Mouse (Mus musculus) hindbrain, embryonic 12.5 days (tissue): ENCODE measurements around the gene Adcy4. TPM values are rescaled to one million over a fixed set of nuclear protein-coding genes. Genes with fewer than 3 reads are reported as not detected.
"Not testable (repeated sequence)": the region's sequence is repeated elsewhere in the genome, so short reads cannot be mapped to it uniquely, and the experiment has no call there.

ENCODE experiments used
- ATAC-seq: fragments of 200-750 bp; cut with Nextera tagmentation; 2 replicates; pipeline ENCODE4 v1.8.0; 2017; ENCODE audit warnings: moderate TSS enrichment; ENCODE audit not compliant: low FRiP score
- H3K27ac ChIP-seq: fragments of 300-500 bp; sonication (generic); 2 replicates; pipeline ENCODE4 v1.5.1; 2016; ENCODE audit warnings: mild to moderate bottlenecking
- H3K27me3 ChIP-seq: fragments of 300-500 bp; sonication (generic); 2 replicates; pipeline ENCODE4 v1.6.1; 2016; ENCODE audit warnings: mild to moderate bottlenecking
- H3K36me3 ChIP-seq: fragments of 300-500 bp; sonication (generic); 2 replicates; pipeline ENCODE4 v1.6.1; 2016; ENCODE audit warnings: mild to moderate bottlenecking
- H3K4me1 ChIP-seq: fragments of 300-500 bp; sonication (generic); 2 replicates; pipeline ENCODE4 v1.6.1; 2016
- H3K4me2 ChIP-seq: fragments of 300-500 bp; sonication (generic); replicated peaks from 2 replicates; pipeline ENCODE4 v1.6.1; 2016; ENCODE audit warnings: mild to moderate bottlenecking
- H3K4me3 ChIP-seq: fragments of 300-500 bp; sonication (generic); 2 replicates; pipeline ENCODE4 v1.5.1; 2016; ENCODE audit warnings: mild to moderate bottlenecking
- H3K9ac ChIP-seq: fragments of 300-500 bp; sonication (generic); 2 replicates; pipeline ENCODE4 v1.6.1; 2016; ENCODE audit warnings: mild to moderate bottlenecking, moderate library complexity
- H3K9me3 ChIP-seq: fragments of 300-500 bp; sonication (generic); replicated peaks from 2 replicates; pipeline ENCODE4 v1.6.1; 2016; ENCODE audit warnings: mild to moderate bottlenecking
- WGBS: fragments of 180-500 bp; shearing (Covaris S2); methylation state at CpG from one replicate; pipeline ENCODE4 v1.1.7; 2016; 5-methylcytosine and 5-hydroxymethylcytosine counted together
- polyA plus RNA-seq: library from polyadenylated mRNA; unstranded; fragments of >200 nt; fragmentation: Nextera tagmentation; extraction: Ambion mirVana; gene quantifications from 2 replicates; pipeline ENCODE4 v1.2.1, GENCODE M21; 2016

The Adcy4 gene
- polyA plus RNA-seq, 1 experiment from 2014 or later = 19.5 TPM

DNA sequence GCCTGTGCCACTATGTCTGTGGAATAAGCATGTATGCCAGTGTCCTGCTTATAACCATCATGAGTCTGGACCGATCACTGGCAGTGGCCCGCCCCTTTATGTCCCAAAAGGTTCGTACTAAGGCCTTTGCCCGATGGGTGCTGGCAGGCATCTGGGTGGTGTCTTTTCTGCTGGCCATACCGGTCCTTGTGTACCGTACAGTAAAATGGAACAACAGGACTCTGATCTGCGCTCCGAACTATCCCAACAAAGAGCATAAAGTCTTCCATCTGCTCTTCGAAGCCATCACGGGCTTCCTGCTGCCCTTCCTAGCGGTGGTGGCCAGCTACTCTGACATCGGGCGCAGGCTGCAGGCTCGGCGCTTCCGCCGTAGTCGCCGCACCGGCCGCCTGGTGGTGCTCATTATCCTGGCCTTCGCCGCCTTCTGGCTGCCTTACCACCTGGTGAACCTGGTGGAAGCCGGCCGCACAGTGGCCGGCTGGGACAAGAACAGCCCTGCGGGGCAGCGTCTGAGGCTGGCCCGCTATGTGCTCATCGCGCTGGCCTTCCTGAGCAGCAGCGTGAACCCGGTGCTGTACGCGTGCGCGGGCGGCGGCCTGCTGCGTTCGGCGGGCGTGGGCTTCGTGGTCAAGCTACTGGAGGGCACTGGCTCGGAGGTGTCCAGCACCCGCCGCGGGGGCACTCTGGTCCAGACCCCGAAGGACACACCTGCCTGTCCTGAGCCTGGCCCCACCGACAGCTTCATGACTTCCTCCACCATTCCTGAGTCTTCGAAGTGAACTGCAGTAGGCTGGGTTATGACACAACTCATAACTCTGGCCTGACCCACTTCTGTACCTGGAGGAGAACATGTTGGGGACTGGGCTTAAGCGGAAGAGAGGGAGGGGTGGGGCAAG, 16.1 kb downstream of the Adcy4 start:
- Histone ChIP-seq H3K4me2 (peak overlapping the region; percentile 77), H3K27ac (no peak overlapping the region), H3K9ac (peak overlapping the region; percentile 60), H3K9me3 (no peaks in the 10 kb centered on the region), H3K4me1 (peaks cover 8% of the 10 kb centered on the region), H3K4me3 (peak overlapping the region; percentile 39), H3K36me3 (no peaks in the 10 kb centered on the region), H3K27me3 (peaks cover 83% of the 10 kb centered on the region)
- WGBS = 12% methylated on average over 52 of the region's 52 CpGs
- peak; percentile 72 for ATAC-seq

GRCm38 (mm10) chr14:55765696-55766095, 18.2 kb downstream of the Adcy4 start, which contains the start of gene Ltb4r1:
Gene Ltb4r1 (plus strand): TSS chr14:55765962.
- no peak within 1 kb of the TSS for H3K4me2 ChIP-seq
- H3K9me3 ChIP-seq = no peaks in the 10 kb centered on the region
- H3K4me1 ChIP-seq = peaks cover 18% of the 10 kb centered on the region
- 76% methylated on average over 4 of the region's 4 CpGs for WGBS
- H3K36me3 ChIP-seq = no peaks in the 10 kb centered on the region
- H3K9ac ChIP-seq = no peak within 1 kb of the TSS
- H3K27me3 ChIP-seq = peaks cover 94% of the 10 kb centered on the region
- H3K27ac ChIP-seq = no peak within 1 kb of the TSS
- no peak for ATAC-seq
- no peak within 1 kb of the TSS for H3K4me3 ChIP-seq

DNA sequence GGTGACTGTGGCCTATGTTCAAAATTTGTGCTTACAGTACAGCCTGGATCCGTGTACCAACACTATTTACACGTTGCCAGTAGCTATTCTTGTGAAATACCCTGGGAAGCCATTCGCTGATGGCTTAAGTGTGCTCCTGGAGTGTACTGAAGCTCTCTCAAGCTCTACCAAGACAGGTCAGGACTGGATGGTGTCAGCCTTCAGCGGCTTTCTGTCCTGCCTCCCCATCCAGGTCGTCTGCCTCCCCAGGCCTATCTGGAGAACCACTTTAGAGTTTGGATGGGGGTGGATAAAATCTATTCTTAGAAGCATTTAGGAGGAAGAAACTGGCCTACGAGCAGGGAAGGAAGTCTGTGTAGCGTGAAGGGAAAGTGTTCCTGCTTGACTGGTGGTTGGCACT, 20.7 kb downstream of the Adcy4 start:
- H3K4me3 ChIP-seq = no peak overlapping the region

GRCm38 (mm10) chr14:55762001-55762821, 21.7 kb downstream of the Adcy4 start:
- no peaks in the 10 kb centered on the region for H3K36me3 ChIP-seq
- peaks cover 67% of the 10 kb centered on the region for H3K27me3 ChIP-seq
- H3K27ac ChIP-seq = no peak overlapping the region
- peak overlapping the region; percentile 70 for H3K9ac ChIP-seq
- peak overlapping the region; percentile 90 for H3K4me2 ChIP-seq
- WGBS = under 1% methylated on average over 76 of the region's 77 CpGs
- peaks cover 10% of the 10 kb centered on the region; the same call in 1 of the 2 replicates for H3K4me1 ChIP-seq
- peak; percentile 79 for ATAC-seq
- H3K4me3 ChIP-seq = peak overlapping the region; percentile 47
- H3K9me3 ChIP-seq = no peaks in the 10 kb centered on the region

More for the DNA sequence above, 20.7 kb downstream of the Adcy4 start:
- WGBS = 68% methylated on average over 7 of the region's 7 CpGs
- ATAC-seq = no peak
- Histone ChIP-seq H3K9me3 (no peaks in the 10 kb centered on the region), H3K4me2 (no peak overlapping the region), H3K9ac (no peak overlapping the region), H3K27me3 (peaks cover 76% of the 10 kb centered on the region), H3K36me3 (no peaks in the 10 kb centered on the region), H3K4me1 (peaks cover 18% of the 10 kb centered on the region), H3K27ac (no peak overlapping the region)

DNA sequence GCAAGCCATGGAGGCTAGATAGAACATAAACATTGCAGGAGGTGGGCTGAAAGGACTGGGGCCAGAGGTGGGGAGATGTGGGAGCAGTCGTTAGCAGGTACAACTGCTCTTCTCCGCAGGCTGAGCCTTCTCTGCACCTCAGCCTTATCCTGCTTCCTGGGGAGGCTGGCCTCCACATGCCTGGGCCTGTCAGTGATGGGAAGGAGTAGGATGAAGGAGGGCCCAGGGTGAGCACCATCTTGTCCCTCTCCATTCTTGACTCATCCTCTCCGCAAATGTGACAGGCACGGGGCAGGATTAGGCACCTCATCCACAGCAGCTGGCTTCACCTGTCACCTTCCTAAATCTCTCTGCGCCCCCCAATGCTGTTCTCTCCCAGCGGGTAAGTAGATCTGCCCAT, 22.7 kb downstream of the Adcy4 start, which contains the start of gene Ltb4r2:
TSS of gene Ltb4r2 (plus strand) at position 266 of the 400 bp plus-strand sequence.
- peak within 1 kb of the TSS; percentile 90 for H3K4me2 ChIP-seq
- H3K36me3 ChIP-seq = peaks cover 6% of the 10 kb centered on the region
- peaks cover 58% of the 10 kb centered on the region for H3K27me3 ChIP-seq
- H3K4me1 ChIP-seq = peaks cover 10% of the 10 kb centered on the region; the same call in 1 of the 2 replicates
- WGBS = 72% methylated on average over 6 of the region's 6 CpGs
- H3K27ac ChIP-seq = no peak within 1 kb of the TSS
- H3K4me3 ChIP-seq = peak within 1 kb of the TSS; percentile 47
- ATAC-seq = no peak
- peak within 1 kb of the TSS; percentile 70 for H3K9ac ChIP-seq
- no peaks in the 10 kb centered on the region for H3K9me3 ChIP-seq

DNA sequence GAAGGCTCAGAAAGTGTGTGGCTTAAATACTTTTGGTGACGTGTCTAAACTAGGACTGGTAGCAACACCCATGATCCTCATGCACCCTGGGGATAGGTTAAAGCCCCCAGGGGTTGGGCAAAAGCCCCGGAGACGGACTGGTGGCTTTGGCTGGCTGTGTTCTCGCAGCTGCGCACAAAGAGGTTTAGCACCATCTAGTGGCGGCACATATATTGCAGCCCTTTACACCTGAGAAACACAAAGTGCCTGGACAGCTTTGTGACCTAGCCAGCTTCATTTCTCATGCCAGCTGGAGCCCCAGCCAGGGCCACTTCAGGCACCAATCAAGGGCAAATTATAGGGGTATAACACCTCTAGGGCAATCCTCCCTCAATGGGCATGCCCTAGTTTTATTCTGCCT, 23.7 kb downstream of the Adcy4 start:
- H3K9ac ChIP-seq, H3K4me3 ChIP-seq, H3K27ac ChIP-seq, H3K9me3 ChIP-seq: not testable (repeated sequence)
- Histone ChIP-seq H3K27me3 (peaks cover 48% of the 10 kb centered on the region), H3K4me2 (peak overlapping the region; percentile 31), H3K4me1 (peaks cover 10% of the 10 kb centered on the region; the same call in 1 of the 2 replicates), H3K36me3 (peaks cover 16% of the 10 kb centered on the region)
- ATAC-seq = 0 out of 2 replicates have a peak, but pooled peaks have one; percentile 9
- 0% methylated on average over 6 of the region's 6 CpGs for WGBS

- no peak within 1 kb of the TSS for H3K4me2 ChIP-seq
- 16% methylated on average over 8 of the region's 8 CpGs for WGBS
- H3K27ac ChIP-seq = no peak within 1 kb of the TSS
Measured at GRCm38 (mm10) chr14:55758363-55758784, 25.5 kb downstream of the Adcy4 start, which contains the start of gene Cideb. Gene Cideb (minus strand): TSS chr14:55758458.

DNA sequence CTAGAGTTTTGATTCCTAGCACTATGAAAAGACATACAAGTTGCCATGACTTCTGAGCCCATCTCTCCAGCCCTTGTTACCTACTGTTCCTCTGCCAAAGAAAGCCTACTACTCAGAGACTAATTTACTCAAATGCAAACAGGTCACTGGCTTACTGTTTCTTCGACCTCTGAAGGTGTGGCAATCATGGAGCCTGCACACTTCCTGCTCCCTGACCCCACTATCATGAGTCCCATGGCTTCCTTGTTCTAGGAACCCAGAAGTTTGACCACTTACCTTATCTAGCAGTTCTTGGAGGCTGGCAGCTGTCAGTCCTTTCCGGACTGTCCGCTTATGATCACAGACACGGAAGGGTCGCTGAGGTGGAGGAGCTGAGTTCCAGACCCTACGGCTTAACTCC, 26.3 kb downstream of the Adcy4 start:
- WGBS = 89% methylated on average over 6 of the region's 6 CpGs
- no peak overlapping the region for H3K4me2 ChIP-seq
- ATAC-seq = no peak
- H3K4me1 ChIP-seq = peaks cover 10% of the 10 kb centered on the region; the same call in 1 of the 2 replicates
- H3K4me3 ChIP-seq = no peak overlapping the region
- H3K9ac ChIP-seq = no peak overlapping the region
- H3K9me3 ChIP-seq = no peaks in the 10 kb centered on the region
- no peak overlapping the region for H3K27ac ChIP-seq
- H3K27me3 ChIP-seq = peaks cover 23% of the 10 kb centered on the region
- H3K36me3 ChIP-seq = peaks cover 42% of the 10 kb centered on the region

More at GRCm38 (mm10) chr14:55758363-55758784, 25.5 kb downstream of the Adcy4 start, which contains the start of gene Cideb:
- H3K36me3 ChIP-seq = peaks cover 33% of the 10 kb centered on the region
- ATAC-seq = no peak
- H3K9ac ChIP-seq = no peak within 1 kb of the TSS
- peaks cover 31% of the 10 kb centered on the region for H3K27me3 ChIP-seq
- peaks cover 10% of the 10 kb centered on the region; the same call in 1 of the 2 replicates for H3K4me1 ChIP-seq
- H3K9me3 ChIP-seq = no peaks in the 10 kb centered on the region
- no peak within 1 kb of the TSS for H3K4me3 ChIP-seq

DNA sequence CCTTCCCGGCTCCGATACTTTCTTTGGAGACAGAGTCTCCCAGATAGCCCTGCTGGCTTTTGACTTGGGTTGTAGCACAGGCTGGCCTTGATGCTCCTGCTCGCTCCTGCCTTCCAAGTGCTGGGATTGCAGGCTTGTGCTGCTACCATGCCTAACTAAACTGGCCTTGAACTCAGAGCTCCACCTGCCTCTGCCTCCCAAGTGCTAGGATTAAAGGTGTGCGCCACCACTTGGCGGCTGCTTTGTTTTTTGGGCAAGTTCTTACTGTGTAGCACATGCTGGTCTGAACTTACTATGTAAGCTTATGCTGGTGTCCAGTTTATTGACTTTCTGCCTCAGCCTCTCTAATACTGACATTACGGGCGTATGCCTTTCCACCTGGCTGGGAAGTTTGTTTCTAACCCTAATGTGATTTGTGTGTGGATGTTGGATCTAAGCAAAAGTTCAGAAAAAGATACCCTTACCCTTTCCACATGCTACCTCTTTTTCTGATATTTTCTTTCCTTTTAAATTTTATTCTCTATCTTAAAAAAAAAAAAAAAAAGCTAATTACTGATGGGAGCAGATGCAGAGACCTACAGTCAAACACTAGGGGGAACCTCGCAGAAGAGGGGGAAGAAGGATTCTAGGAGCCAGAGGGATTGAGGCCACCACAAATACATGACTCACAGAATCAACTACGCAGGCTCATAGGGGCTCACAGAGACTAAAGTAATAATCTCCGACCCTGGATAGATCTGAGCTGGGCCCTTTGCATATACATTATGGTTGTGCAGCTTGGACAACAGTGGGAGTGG, 36.6 kb downstream of the Adcy4 start:
- Histone ChIP-seq H3K9me3 (no peaks in the 10 kb centered on the region), H3K36me3 (peaks cover 37% of the 10 kb centered on the region), H3K9ac (no peak overlapping the region), H3K4me2 (peak overlapping the region; percentile 99), H3K27ac (no peak overlapping the region), H3K27me3 (no peaks in the 10 kb centered on the region), H3K4me3 (peak overlapping the region; percentile 93; the same call in 1 of the 2 replicates), H3K4me1 (peaks cover 24% of the 10 kb centered on the region)
- WGBS = 93% methylated on average over 10 of the region's 10 CpGs
- ATAC-seq = no peak

- Histone ChIP-seq H3K9ac (peak overlapping the region; percentile 83), H3K27ac (0 out of 2 replicates have a peak overlapping the region, but pooled peaks have one; percentile 17), H3K9me3 (no peaks in the 10 kb centered on the region), H3K4me2 (peak overlapping the region; percentile 99), H3K4me3 (peak overlapping the region; percentile 93), H3K36me3 (peaks cover 24% of the 10 kb centered on the region), H3K27me3 (no peaks in the 10 kb centered on the region), H3K4me1 (peaks cover 24% of the 10 kb centered on the region)
- 0% methylated on average over 31 of the region's 31 CpGs for WGBS
- ATAC-seq = no peak
Measured at GRCm38 (mm10) chr14:55745861-55746237, 38.0 kb downstream of the Adcy4 start.

DNA sequence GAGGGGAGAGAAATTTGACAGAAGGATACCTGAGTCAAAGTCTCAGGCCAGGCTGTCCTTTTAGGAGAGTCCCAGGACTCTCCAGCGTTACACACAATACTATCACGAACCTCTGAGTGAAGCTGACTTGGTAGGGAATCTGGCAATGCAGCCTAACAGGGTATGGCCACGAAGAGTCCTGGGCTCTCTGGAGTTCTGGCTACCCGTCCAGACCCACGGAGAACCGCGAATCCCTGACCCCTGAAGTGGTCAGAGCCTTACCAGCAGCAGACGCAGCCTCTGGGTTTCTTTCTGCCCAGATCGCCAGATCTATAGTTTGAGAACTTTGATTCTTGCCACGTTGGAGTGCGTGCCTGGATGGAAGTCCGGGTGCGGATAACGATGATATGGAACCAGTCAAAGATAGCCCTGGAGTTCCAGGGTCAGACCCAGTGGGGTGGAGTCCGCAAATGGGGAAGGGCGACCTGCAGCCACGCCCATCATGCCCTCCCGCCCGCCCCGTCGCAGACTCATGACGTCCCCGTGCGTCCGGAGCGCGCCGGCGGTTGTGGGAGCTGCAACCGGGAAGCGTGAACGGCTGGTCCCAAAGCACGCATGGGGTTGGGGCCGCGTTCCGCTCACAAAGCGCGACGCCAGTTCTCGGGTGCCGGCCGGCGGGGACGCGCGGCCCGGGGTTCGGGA, 38.6 kb downstream of the Adcy4 start, which contains the start of the genes Dhrs1 and Nop9:
TSS of gene Dhrs1 (minus strand) at position 511 of the 681 bp plus-strand sequence.
TSS of gene Nop9 (plus strand) at position 514 of the 681 bp plus-strand sequence.
- peak; percentile 84 for ATAC-seq

More for the DNA sequence above, 38.6 kb downstream of the Adcy4 start, which contains the start of the genes Dhrs1 and Nop9:
- Histone ChIP-seq H3K4me2 (peak within 1 kb of the TSS; percentile 99), H3K36me3 (peaks cover 21% of the 10 kb centered on the region), H3K27ac (0 out of 2 replicates have a peak within 1 kb of the TSS, but pooled peaks have one; percentile 17), H3K4me3 (peak within 1 kb of the TSS; percentile 93), H3K9me3 (no peaks in the 10 kb centered on the region), H3K27me3 (no peaks in the 10 kb centered on the region), H3K4me1 (peaks cover 24% of the 10 kb centered on the region), H3K9ac (peak within 1 kb of the TSS; percentile 83)
- WGBS = 1% methylated on average over 48 of the region's 48 CpGs
